Mouse (Mus musculus) CH12.LX (cell line): ENCODE measurements around the gene Plau. TPM values are rescaled to one million over a fixed set of nuclear protein-coding genes. Genes with fewer than 3 reads are reported as not detected.

Source experiments
- DNase-seq: peaks from one replicate; pipeline ENCODE4 v3.0.0-alpha.2; 2013; ENCODE audit errors: extremely low read depth
- H3K27ac ChIP-seq: 2 replicates; pipeline ENCODE4 v1.5.1; 2012; ENCODE audit warnings: low read depth, mild to moderate bottlenecking, control low read depth, moderate library complexity; ENCODE audit not compliant: insufficient read depth
- H3K27me3 ChIP-seq: replicated peaks from 2 replicates; pipeline ENCODE3; 2012; ENCODE audit warnings: inconsistent platforms
- H3K36me3 ChIP-seq, 2 experiments: replicated peaks in 1 of 2; 2 replicates each; pipeline versions ENCODE3 to v1.6.1; 2012; ENCODE audit warnings: inconsistent platforms in 1 of 2, low read length in 1 of 2, mild to moderate bottlenecking in 1 of 2, mixed read lengths in 1 of 2, moderate library complexity in 1 of 2; ENCODE audit not compliant: control insufficient read depth in 1 of 2, insufficient read depth in 1 of 2
- H3K4me1 ChIP-seq, 2 experiments: 2 replicates each; pipeline ENCODE4 v1.6.1; 2012; ENCODE audit warnings: inconsistent platforms in 1 of 2, moderate library complexity in 1 of 2; ENCODE audit not compliant: insufficient read depth in 2 of 2, control insufficient read depth in 1 of 2
- H3K4me2 ChIP-seq: 2 replicates; pipeline ENCODE4 v1.6.1; 2012; ENCODE audit warnings: low read depth, mild to moderate bottlenecking, control low read depth; ENCODE audit not compliant: poor library complexity, insufficient read depth, severe bottlenecking
- H3K4me3 ChIP-seq, 3 experiments: fragments of 150-350 bp in 1 of 3; sonication (generic) in 1 of 3; replicated peaks in 1 of 3; 2 replicates each; pipeline versions ENCODE3 to v1.5.1; 2011 to 2012; ENCODE audit warnings: low read depth in 2 of 3, low read length in 2 of 3, mild to moderate bottlenecking in 2 of 3, moderate library complexity in 2 of 3, control low read depth in 1 of 3, improper control_type of control experiment in 1 of 3, inconsistent platforms in 1 of 3, mixed read lengths in 1 of 3; ENCODE audit not compliant: poor library complexity in 1 of 3
- H3K79me2 ChIP-seq: replicated peaks from 2 replicates; pipeline ENCODE4 v1.6.1; 2012; ENCODE audit warnings: mild to moderate bottlenecking, moderate library complexity; ENCODE audit not compliant: control insufficient read depth, poor library complexity, insufficient read depth, severe bottlenecking; ENCODE audit errors: extremely low read depth
- H3K9ac ChIP-seq: 2 replicates; pipeline ENCODE4 v1.6.1; 2012; ENCODE audit warnings: low read depth, mild to moderate bottlenecking, control low read depth, moderate library complexity; ENCODE audit not compliant: insufficient read depth
- H3K9me3 ChIP-seq: replicated peaks from 2 replicates; pipeline ENCODE3; 2012; ENCODE audit warnings: low read length, inconsistent platforms, mixed read lengths
- CHD1 ChIP-seq: IDR thresholded peaks from 2 replicates; pipeline ENCODE4 v1.6.1; 2012; ENCODE audit warnings: low read depth, low read length, improper control_type of control experiment, inconsistent platforms
- CTCF ChIP-seq, 2 experiments: IDR thresholded peaks in 1 of 2; conservative IDR thresholded peaks in 1 of 2; 2 replicates each; pipeline ENCODE4 v1.5.1; 2011 to 2012; ENCODE audit warnings: low read depth in 2 of 2, low read length in 2 of 2, improper control_type of control experiment in 1 of 2, inconsistent platforms in 1 of 2, mild to moderate bottlenecking in 1 of 2, moderate library complexity in 1 of 2
- E2F4 ChIP-seq: IDR thresholded peaks from 2 replicates; pipeline ENCODE4 v1.6.1; 2011; ENCODE audit warnings: low read depth, low read length, improper control_type of control experiment; ENCODE audit not compliant: insufficient replicate concordance
- EP300 ChIP-seq: IDR thresholded peaks from 2 replicates; pipeline ENCODE4 v1.6.1; 2011; ENCODE audit warnings: low read length, improper control_type of control experiment
- GABPA ChIP-seq: IDR thresholded peaks from 2 replicates; pipeline ENCODE4 v1.6.1; 2012; ENCODE audit warnings: low read depth, low read length, improper control_type of control experiment, inconsistent platforms; ENCODE audit not compliant: insufficient replicate concordance
- IRF4 ChIP-seq: IDR thresholded peaks from 2 replicates; pipeline ENCODE4 v1.6.1; 2014; ENCODE audit warnings: low read depth, mild to moderate bottlenecking, inconsistent platforms, low read length, improper control_type of control experiment
- MAFK ChIP-seq: IDR thresholded peaks from 2 replicates; pipeline ENCODE4 v1.6.1; 2011; ENCODE audit warnings: low read length, improper control_type of control experiment; ENCODE audit not compliant: insufficient replicate concordance
- MAX ChIP-seq: IDR thresholded peaks from 2 replicates; pipeline ENCODE4 v1.6.1; 2011; ENCODE audit warnings: low read length, improper control_type of control experiment
- MAZ ChIP-seq: IDR thresholded peaks from 2 replicates; pipeline ENCODE4 v1.6.1; 2012; ENCODE audit warnings: low read depth, mild to moderate bottlenecking, inconsistent platforms, low read length, improper control_type of control experiment, moderate library complexity
- MEF2A ChIP-seq: IDR thresholded peaks from 2 replicates; pipeline ENCODE4 v1.6.1; 2014; ENCODE audit warnings: low read depth, mild to moderate bottlenecking, inconsistent platforms, low read length, improper control_type of control experiment, borderline replicate concordance
- MXI1 ChIP-seq: IDR thresholded peaks from 2 replicates; pipeline ENCODE4 v1.6.1; 2011; ENCODE audit warnings: mild to moderate bottlenecking, low read depth, low read length, improper control_type of control experiment
- NELFE ChIP-seq: IDR thresholded peaks from 2 replicates; pipeline ENCODE4 v1.6.1; 2011; ENCODE audit warnings: low read depth, low read length, improper control_type of control experiment
- PAX5 ChIP-seq: IDR thresholded peaks from 2 replicates; pipeline ENCODE4 v1.6.1; 2012; ENCODE audit warnings: low read length, inconsistent platforms, mixed read lengths
- POLR2AphosphoS2 ChIP-seq: IDR thresholded peaks from 2 replicates; pipeline ENCODE4 v1.6.1; 2011; ENCODE audit warnings: low read depth, low read length, improper control_type of control experiment
- RAD21 ChIP-seq: IDR thresholded peaks from 2 replicates; pipeline ENCODE4 v1.6.1; 2011; ENCODE audit warnings: low read depth, mild to moderate bottlenecking, low read length, improper control_type of control experiment, moderate library complexity
- RCOR1 ChIP-seq: conservative IDR thresholded peaks from 2 replicates; pipeline ENCODE4 v1.6.1; 2012; ENCODE audit warnings: low read depth, mild to moderate bottlenecking, inconsistent platforms, low read length, improper control_type of control experiment
- SIN3A ChIP-seq: IDR thresholded peaks from 2 replicates; pipeline ENCODE4 v1.6.1; 2012; ENCODE audit warnings: low read length, improper control_type of control experiment, inconsistent platforms
- USF1 ChIP-seq: IDR thresholded peaks from 2 replicates; pipeline ENCODE4 v1.6.1; 2014; ENCODE audit warnings: low read depth, mild to moderate bottlenecking, inconsistent platforms, low read length, improper control_type of control experiment
- ZC3H11A ChIP-seq: IDR thresholded peaks from 2 replicates; pipeline ENCODE4 v1.6.1; 2012; ENCODE audit warnings: low read depth, mild to moderate bottlenecking, inconsistent platforms, low read length, improper control_type of control experiment
- ZKSCAN1 ChIP-seq: IDR thresholded peaks from 2 replicates; pipeline ENCODE4 v1.6.1; 2012; ENCODE audit warnings: low read depth, inconsistent platforms, low read length, improper control_type of control experiment, borderline replicate concordance
- ZMIZ1 ChIP-seq: IDR thresholded peaks from 2 replicates; pipeline ENCODE4 v1.6.1; 2012; ENCODE audit warnings: low read depth, mild to moderate bottlenecking, inconsistent platforms, low read length, improper control_type of control experiment
- ZNF384 ChIP-seq: IDR thresholded peaks from 2 replicates; pipeline ENCODE4 v1.6.1; 2012; ENCODE audit warnings: low read depth, low read length, improper control_type of control experiment, inconsistent platforms
- dilution Hi-C: fragments of 300-500 bp; cut with MboI; formaldehyde crosslinking; loops from 2 replicates; pipeline ENCODE4 v1.14.3; 2020; ENCODE audit warnings: low sequenced_read_pairs; ENCODE audit not compliant: extremely low pct_unique_long_range_greater_than_20kb, extremely low pct_ligation_motif_present
- in situ Hi-C: fragments of 300-500 bp; cut with MboI; formaldehyde crosslinking; loops from 3 replicates; pipeline ENCODE4 v1.14.3; 2019; ENCODE audit warnings: low sequenced_read_pairs, low pct_ligation_motif_present, low pct_unique_long_range_greater_than_20kb, mixed read lengths
- polyA plus RNA-seq: library from polyadenylated mRNA; unstranded; fragments of >175 nt; gene quantifications from 2 replicates; pipeline ENCODE4 v1.2.1, GENCODE M21; 2012; ENCODE audit warnings: low read depth; ENCODE audit not compliant: insufficient read length
- total RNA-seq, 2 experiments: library from RNA; depleted of rRNA; stranded (reverse); fragments of 300-350 nt in 1 of 2; fragments of >200 nt in 1 of 2; gene quantifications; 2 replicates each; pipeline ENCODE4 v1.2.3; 2012 to 2014

Plau gene
- total and polyA plus RNA-seq, 3 experiments = 1.8 to 2.8 (median 2.4) TPM

DNA sequence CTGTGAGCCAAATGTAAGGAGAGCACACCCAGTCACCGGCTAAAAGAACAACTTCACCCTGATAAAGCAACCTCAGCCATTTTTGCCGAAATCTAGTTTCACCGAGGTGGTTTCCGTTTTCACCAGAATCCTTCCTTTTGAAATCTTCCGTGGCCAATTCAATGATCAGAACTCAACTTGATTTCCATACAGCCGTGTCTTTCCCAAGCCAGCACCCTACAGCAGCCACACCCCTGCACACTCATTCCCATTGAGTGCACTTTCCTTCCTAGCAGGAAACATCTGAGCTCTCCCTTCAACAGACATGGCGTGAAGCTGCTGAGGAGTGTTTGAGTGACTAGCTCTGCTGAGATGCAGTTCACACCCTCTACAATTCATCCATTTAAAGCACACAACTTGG is 9.8 kb downstream of the Plau start:
- no peaks in the 10 kb centered on the region for H3K9me3 ChIP-seq
- in situ Hi-C loops = no loop called here
- DNase-seq = no peak
- peak overlapping the region; percentile 2 to 44 (median 21) for H3K4me3 ChIP-seq
- peaks cover 10 to 75% of the 10 kb centered on the region in 2 experiments; a peak in 3 of 4 replicates for H3K4me1 ChIP-seq
- no peaks in the 10 kb centered on the region for H3K79me2 ChIP-seq
- TF ChIP-seq MAFK (0 out of 2 replicates have a peak, but pooled peaks have one; percentile 14), MEF2A (no peak)
- H3K36me3 ChIP-seq = no peaks in the 10 kb centered on the region
- dilution Hi-C loops = no loop called here
- H3K27ac ChIP-seq = peak overlapping the region; percentile 78
- H3K4me2 ChIP-seq = peak overlapping the region; percentile 73
- H3K27me3 ChIP-seq = no peaks in the 10 kb centered on the region
- peak overlapping the region; percentile 58 for H3K9ac ChIP-seq

GRCm38 (mm10) chr14:20847637-20848129 is 11.2 kb downstream of the Plau start:
- no peak for DNase-seq
- H3K4me2 ChIP-seq = no peak overlapping the region
- in situ Hi-C loops = no loop called here
- H3K9ac ChIP-seq = no peak overlapping the region
- no peaks in the 10 kb centered on the region for H3K9me3 ChIP-seq
- peaks cover 10 to 69% of the 10 kb centered on the region in 2 experiments; a peak in 3 of 4 replicates for H3K4me1 ChIP-seq
- dilution Hi-C loops = no loop called here
- no peak overlapping the region for H3K27ac ChIP-seq
- H3K4me3 ChIP-seq = no peak overlapping the region
- no peaks in the 10 kb centered on the region for H3K79me2 ChIP-seq
- H3K27me3 ChIP-seq = no peaks in the 10 kb centered on the region
- TF ChIP-seq MAZ (no peak), MAX (no peak), IRF4 (no peak), ZKSCAN1 (no peak), CTCF (conservative IDR thresholded peaks at IDR 0.05 in 1 of 2, IDR thresholded peaks at IDR 0.05 in 1 of 2; ENCODE audit: low read depth in 2 of 2, low read length in 2 of 2) (no peak)
- no peaks in the 10 kb centered on the region for H3K36me3 ChIP-seq

DNA sequence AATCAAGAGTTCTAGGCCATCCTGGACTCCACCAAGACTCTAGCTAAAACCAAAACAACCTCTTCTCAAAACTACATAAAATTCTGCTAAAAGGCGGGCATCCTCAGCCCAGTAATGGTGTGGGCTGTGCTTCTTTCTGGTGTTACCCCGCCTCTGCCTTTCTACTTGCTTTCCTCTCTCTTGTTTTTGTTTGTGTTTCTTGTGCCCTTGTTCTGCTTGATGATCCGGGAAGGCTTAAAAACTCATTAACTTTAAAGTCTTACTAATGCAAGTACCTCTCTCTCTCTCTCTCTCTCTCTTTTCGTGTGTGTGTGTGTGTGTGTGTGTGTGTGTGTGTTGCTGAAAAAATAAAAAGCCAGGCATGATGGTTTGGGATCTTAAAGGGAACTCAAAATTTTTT is 13.3 kb downstream of the Plau start:
- H3K36me3 ChIP-seq = no peaks in the 10 kb centered on the region
- TF ChIP-seq PAX5 (no peak), E2F4 (no peak), MAZ (no peak), CTCF (conservative IDR thresholded peaks at IDR 0.05 in 1 of 2, IDR thresholded peaks at IDR 0.05 in 1 of 2; ENCODE audit: low read depth in 2 of 2, low read length in 2 of 2) (no peak), MXI1 (no peak), RAD21 (no peak), CHD1 (no peak), RCOR1 (no peak), SIN3A (no peak), ZC3H11A (no peak), GABPA (no peak), ZMIZ1 (no peak), ZNF384 (no peak), USF1 (no peak), NELFE (no peak), MAFK (no peak), EP300 (no peak), POLR2AphosphoS2 (no peak)
- no peak overlapping the region for H3K9ac ChIP-seq
- peaks cover 3% of the 10 kb centered on the region for H3K9me3 ChIP-seq
- H3K27me3 ChIP-seq = no peaks in the 10 kb centered on the region
- H3K27ac ChIP-seq = no peak overlapping the region
- no peak for DNase-seq
- H3K4me1 ChIP-seq = peaks cover 8 to 54% of the 10 kb centered on the region in 2 experiments; a peak in 3 of 4 replicates
- H3K4me3 ChIP-seq = no peak overlapping the region
- no peaks in the 10 kb centered on the region for H3K79me2 ChIP-seq
- dilution Hi-C loops (no loop called here), in situ Hi-C loops (no loop called here)
- no peak overlapping the region for H3K4me2 ChIP-seq
